Mouse (Mus musculus) cerebellum, postnatal 14 days (tissue): ENCODE measurements around the gene Hcfc2.

ENCODE experiments used
- DNase-seq, 2 experiments: peaks; one replicate each; pipeline ENCODE4 v3.0.0; 2021; ENCODE audit warnings: mixed read lengths in 2 of 2

Gene Hcfc2

DNA sequence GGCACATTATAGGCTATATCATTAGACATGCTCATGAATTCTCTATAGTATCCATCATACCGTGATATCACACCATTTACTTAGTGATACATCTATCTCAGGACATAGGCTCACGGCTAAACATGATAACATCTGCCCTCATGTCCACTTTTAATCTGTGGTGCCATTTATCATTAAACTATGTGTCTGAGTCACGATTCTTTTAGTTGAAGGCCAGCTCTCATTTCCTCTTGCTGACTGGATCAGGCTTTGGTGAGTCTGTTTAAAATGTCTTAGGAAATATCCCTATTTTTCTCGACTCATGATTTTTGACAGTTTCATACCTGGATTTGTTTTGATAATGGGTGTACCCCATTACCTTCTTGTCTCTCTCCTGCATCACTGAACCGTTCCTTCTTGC is at the start of gene Hcfc2:
TSS of gene Hcfc2 (plus strand) at position 205 of the 400 bp plus-strand sequence.
- no peak for DNase-seq

DNA sequence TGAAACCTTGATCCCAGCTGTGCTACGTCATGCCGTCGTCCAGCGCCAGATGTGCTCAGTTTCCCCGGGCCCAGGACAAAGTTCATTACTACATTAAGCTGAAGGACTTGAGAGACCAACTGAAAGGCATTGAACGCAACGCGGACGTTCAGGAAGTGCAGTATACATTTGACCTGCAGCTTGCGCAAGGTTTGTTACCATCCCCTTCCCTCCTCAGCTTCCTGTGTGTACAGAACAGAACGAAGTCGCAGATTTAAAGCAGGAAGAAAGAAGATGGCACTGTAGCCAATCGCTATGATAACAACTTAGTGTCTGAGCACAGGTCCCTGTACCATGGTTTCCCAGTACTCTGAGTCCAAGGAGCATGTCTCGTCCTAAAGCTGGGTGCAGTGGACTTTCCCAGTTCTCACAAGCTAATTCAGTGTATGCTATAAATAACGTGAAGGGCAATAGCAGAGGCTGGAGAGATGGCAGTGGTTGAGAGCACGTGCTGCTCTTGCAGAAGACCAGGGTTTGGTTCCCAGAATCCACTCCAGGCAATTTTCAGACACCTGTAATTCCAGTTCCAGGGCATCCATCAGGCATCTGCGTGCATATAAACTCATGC is 48.7 kb upstream of the Hcfc2 start:
- no peak for DNase-seq

DNA sequence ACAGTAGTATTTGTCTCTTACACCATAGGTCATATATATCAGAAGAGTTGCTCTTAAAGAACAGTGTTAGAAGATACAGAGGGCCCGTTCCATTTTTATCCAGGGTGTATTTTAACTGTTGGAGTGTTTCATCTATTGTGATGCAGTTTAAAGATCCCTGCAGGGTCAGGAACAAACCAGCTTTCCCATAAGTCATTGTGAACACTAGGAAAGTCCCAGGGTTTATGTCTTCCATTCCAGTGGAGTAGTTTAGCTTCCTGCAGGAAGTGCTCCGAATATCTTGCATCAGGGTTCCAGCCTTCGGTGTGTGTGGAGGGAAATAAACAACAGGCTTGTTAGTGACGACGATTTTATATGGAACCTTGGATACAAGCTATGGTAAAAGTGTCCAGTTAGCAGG is 44.7 kb upstream of the Hcfc2 start:
- no peak for DNase-seq

DNA sequence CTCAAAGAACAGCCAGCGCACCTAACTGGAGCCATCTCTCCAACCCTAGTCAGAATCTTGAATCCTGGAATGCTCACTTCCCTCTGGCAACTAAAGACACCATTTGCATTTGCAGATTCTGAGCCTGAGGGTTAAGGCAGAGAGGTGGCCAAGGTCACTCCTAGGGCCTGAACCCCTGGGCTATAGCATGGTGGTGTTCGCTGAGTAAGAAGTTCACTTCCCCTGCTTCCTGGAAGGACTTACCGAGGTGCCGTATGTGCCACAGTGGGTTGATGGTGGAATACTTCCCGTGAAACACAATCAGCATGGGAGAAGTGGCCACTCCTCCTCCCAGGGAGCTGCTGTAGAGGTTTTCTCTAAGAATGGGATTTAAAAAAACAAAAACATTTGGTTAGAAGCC is 43.3 kb upstream of the Hcfc2 start:
- DNase-seq: no peak

DNA sequence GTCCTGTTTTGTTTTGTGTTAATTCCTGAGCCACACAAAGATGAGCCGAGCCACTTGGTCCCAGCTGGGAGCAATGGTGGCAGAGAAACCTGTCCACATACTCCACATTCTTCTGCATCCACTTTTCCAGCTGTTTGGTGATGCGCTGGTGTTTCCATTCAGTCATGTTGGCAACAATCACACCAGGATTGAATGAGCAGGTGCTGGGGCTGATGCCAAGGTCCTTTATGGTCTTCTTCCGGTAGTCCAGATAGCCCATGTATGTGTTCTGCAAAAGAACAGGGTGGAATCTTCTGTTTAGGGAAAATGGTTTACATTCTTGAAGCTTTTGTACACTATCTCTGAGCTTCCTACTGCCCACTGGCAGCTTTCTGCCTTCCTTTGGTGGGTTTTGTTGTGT is 41.4 kb upstream of the Hcfc2 start:
- DNase-seq: no peak

DNA sequence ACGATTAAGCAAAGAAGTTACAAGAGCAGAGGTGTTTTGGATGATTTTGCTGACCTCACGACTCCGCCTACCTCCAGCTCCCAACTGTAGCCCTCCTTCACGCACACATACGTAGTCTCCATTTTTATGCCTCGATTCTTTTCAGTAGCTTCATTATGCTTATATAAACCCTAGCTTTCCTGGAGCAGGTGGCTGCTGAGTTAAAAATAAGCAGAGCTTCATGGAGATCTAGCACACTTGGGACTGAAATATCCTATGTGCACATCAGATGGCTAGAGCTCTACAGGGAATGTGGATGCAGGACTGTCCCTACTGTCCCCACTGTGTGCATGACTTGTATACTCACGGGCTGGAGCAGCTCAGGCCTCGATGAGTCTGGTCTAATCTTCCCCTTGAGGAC is 34.1 kb upstream of the Hcfc2 start:
- peak in 1 of 2 experiments; percentile 26 for DNase-seq

DNA sequence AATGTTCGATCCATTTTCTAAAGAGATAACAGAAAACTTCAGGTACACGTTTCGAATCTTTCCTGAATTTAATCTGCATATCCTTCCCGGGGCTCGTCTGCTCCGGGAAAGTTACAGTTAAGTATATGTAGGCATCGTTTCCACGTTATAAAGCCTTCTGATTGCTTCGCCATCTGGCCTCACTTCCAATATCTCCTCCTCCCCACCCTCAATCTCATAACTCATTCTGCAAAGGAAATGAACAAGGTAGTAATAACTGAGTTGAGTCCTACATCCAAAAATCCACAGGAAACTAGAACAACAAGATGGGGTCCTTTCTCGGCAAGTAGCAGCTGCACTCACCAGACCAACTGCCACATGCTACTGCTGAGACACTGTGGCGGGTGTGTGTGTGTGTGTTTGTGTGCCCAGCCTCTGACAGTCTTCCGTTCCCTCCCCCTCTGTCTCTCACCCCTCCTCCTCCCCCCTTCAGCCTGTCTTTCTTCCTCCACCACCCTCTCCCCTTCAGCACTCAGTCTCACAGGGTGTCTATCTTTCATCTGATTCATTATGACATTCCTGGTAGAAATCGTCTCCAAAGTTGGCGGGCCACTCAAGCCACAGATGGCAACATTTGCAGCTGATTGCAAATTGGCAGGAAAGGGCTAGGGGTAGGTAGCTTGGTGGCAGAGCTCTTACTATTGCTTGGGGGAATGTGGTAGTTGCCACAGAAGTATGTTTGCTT is 33.5 kb upstream of the Hcfc2 start:
- DNase-seq: peak; percentile 85 to 89

DNA sequence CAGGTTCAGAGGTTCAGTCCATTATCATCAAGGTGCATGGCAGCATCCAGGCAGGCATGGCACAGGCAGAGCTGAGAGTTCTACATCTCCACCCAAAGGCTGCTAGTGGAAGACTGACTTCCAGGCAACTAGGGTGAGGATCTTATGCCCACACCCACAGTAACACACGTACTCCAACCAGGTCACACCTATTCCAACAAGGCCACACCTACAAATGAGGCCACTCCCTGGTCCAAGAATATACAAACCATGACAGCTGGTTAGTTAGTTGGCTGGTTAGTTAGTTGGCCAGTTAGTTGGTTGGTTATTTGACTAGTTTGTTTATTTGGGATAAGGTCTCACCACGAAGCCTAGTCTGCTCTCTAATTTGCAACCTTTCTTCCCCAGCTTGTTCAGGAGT is 32.7 kb upstream of the Hcfc2 start:
- no peak for DNase-seq

DNA sequence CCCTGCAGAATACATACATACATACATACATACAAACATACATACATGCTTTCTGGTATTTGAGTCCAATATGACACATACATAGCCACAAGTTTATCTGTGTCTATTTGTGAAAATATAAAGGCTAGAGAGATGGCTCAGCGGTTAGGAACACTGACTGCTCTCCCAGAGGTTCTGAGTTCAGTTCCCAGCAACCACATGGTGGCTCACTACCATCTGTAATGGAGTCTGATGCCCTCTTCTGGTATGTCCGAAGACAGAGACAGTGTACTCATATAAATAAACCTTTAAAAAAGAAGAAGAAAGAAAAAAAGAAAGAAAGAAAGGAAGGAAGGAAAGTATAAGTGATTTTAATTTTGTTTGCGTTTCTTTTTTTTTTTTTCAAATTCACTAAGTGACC is 30.0 kb upstream of the Hcfc2 start:
- no peak for DNase-seq

DNA sequence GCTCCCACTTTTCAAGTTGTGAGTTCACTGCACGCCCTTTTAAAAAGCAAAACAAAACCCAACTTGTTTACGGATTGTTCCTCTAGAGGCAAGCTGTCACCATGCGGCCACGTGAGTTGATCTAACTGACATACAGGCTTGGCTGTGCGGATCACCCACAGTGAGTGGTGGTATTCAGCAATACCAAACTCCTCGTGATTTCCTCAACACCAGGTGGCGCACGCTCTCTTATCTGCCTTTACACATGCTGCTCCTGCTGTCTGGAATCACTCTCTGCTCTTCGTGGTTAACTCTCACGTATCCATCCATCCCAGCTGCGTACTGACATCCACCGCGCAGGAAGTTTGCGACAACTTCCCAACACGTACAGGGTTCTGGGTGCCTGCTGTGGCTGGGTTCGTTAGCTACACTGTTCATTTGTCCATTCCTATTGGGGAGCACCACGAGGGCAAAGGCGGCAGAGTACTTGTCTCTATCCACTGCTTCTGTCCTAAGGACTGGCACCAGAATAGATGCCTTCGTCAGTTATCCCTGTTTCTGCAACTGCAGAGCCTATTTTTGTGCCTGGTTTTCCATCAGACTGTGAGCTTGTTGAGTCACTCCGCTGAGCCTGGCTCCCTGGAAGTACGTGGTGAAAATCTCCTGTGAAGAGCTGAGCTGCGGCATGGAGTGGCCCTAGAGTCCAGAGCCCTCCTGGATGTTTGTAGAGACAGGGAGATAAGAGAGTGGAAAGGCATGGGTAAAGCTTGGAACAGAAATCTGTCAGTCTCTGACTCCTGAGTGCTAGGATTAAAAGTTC is 29.3 kb upstream of the Hcfc2 start:
- peak; percentile 95 to 98 for DNase-seq

DNA sequence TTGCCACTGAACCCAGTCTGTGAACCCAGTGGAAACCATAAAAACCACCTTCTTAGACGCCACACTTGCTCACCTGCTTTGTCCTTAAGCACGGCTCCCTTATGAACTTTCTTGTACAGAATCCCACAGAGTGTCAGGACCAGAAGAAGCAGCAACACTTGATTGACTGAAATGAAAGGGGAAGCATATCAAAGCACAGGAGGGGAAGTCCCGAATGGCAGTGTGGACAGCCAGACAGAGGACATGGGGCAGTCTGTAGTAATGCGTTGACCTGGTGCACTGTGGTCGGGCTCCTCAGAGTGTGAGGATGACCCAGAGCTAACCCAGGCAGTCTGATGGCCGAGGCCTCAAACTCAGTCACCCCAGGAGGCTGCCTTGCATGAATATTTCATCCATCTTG is 25.8 kb upstream of the Hcfc2 start:
- DNase-seq: no peak

DNA sequence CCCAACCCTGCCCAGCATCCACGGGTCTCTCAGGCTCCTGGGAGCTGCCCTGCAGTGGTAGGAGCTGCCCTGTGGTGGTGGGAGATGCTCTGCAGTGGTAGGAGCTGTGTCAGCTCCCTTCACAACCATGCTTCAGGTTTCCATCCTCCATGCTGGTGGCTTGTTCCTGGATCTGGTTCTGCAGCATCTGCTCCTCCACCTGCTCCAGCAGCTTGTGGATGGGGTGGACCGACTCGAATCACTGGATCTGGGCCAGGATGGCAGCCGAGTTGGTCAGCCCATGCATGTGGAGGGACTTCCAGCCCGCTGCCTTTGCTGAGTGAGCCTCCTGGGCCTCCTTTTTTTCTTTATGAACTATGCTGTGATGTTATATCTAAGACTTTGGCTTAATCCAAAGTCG is 19.0 kb upstream of the Hcfc2 start:
- peak; percentile 97 for DNase-seq

DNA sequence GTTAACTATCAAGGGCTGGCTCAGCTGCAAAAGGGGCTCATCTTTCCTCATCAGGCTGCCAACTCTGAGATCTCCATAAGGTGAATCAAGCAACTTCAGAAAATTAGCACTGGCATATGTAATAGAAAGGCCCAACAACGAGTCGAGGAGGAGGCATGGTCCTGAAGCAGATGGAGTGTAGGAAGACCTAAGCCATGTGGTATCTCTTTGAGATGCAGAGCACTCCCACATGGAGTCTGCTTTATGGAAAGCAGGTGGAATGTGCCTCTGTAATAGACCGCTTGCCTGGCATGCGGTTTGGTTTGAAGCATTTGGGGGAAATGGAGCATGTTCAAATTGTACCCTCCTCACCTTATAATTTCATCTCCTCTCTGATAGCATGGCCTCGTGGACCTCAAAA is 15.2 kb upstream of the Hcfc2 start:
- DNase-seq: no peak

DNA sequence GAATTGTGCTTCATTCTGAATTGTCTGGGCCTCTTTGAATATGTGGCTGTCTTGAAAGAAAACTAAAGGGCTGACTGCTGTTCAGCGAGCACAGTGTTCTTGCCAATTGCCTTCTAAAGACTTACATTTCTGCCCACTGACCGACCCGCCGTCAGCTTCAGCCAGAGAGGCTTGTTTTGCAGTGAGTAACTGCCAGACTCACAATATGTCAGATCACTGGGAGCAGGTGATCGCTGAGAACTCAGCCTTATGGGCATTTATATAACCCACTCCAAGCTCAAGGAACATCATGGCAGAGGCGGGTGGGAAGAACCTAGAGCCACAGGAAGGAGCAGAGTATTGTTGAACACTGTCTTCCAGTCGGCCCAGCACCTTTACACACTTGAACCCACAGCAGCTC is 14.3 kb upstream of the Hcfc2 start:
- DNase-seq: peak in 1 of 2 experiments; percentile 37

DNA sequence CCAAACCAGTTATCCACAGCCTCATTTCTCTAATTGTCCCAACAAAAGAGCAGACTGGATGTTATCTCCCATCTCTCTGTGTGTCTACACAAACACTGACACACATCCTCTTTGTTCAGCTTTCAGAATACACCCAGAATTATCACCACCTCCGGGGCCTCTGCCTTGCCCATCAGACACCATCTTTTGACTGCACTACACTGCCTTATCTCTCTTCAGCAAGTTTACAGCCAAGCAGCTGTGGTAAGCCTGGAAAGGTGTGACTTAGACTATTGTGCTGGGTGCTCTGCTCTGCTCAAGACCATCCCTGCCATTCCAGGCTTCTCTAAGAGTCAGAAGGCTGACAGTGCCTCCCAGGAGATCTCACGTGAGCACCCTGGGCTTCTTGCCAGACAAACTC is 10.5 kb upstream of the Hcfc2 start:
- DNase-seq: no peak

DNA sequence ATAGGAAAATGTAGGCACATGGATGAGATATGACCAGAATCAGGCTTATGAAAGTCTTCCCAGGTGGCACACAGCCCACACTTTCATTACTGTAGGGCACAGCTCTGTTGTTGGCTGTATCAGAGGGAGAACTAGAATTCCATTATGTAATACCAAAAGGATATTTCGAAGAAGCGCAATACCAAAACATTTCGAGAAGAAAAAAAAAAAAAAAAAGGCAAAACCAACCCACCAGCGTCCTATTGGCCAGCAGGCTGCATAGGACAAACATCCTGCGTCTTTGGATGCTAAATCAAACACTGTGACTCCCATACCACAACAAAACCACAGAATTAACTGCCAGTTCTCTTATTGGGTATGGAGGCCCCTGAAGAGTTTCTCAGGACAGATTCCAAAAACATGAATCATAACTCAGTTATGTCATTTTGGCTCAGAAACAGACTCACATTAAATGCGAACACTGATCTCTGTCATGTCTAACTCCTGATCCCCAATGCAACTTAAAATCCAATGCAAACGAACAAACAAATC is 6.2 kb upstream of the Hcfc2 start:
- DNase-seq: no peak

DNA sequence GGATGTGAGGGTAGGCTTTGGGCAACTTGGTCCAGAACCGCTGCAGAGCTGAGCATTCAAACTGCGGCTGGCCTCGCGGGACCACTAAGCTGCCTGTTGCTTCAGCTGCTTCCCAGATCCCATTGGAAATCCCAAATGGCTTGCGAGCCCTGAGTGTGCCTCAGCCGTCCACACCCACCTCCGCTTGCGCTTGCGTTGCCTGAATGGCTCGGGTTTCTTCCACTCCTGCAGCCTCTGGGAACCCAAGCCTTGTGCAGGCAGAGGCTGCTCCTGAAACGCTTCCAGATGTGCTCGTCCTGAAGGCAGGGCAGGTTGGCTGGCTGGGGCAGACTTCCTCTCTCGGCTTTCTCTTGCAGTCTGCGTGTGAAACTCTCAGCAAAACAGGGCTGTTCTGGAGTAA is 5.5 kb upstream of the Hcfc2 start, which contains the start of gene Glt8d2:
TSS of gene Glt8d2 (minus strand) at position 157 of the 400 bp plus-strand sequence.
- no peak for DNase-seq

DNA sequence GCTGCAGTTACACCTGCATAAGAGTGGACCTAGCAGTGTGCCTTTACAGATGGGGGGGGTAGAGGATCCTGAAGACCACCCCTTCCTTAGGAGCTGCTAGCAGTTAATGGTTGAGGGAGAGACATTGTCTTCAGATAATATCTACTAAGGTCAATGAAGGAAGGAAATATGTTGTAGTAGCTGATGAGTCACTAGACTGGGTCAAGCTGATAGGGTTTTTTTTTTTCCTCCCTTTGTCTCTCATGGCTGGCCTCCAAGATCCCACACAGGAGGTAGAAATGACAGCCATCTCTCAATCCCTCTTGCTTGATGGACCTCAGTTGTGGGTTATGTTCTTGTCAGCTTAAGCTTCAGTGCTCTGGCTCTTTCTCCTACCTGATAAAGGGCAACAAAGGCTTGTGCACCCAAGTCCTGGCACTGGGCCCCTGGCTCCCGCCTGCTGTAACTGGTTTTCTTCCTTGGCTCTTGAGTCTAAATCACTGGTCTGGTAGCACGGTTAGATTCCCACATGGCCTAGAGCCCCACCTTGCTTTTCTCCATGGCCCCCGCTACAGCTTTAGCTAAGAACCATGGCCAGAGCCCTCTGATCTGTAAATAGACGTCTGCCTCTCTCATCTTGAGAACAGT is 606 bp downstream of the Hcfc2 start:
- peak; percentile 75 to 78 for DNase-seq

DNA sequence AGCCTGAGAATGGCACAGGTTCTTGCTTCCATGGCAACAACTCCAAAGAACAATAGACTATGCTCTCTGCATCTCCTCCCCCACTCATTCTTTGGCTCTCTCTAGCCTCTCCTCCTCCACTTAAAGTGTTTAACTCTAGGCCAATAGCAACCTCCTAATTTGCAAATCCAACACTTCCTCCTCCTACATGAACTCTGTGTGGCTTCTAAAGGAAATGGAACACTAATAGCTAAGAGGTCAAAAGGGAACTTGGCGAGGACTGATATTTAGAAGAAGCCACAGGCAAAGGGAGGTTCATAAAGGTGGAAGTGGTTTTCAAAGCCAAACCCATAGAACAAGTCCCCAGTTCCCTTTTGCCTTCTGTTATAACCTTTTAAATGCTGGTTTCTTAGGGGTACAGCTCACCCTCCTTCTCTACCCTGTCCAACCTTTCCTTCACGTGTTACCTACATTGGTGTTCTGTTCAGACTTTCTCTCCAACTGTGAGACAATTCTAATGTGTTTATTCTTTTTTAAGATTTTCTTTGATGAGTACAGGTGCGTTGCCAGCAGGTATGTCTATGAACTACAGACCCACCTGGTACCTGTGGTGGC is 1.4 kb downstream of the Hcfc2 start:
- DNase-seq: no peak

DNA sequence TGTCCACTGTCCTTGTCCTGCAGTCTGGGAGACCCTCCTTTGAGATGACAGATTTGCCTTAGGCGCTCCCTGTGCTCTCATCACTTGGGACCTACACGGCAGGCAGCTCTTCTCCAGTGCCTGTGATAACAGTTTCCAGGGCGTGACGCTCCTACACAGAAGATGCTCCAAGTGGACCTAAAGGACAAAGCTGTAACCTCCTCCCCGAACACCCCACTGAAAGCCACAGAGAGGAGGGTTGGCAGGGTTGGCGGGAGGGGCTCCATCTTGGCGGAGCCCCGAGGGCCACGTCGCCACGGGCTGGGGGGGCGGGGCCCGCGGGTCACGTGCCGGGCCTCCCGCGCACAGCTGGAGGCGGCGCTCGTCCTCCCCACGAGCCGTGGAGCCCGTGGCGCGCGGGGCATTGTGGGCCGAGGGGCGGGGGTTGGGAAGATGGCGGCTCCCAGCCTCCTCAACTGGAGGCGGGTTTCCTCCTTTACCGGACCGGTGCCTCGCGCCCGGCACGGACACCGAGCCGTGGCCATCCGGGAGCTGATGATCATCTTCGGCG is 2.8 kb downstream of the Hcfc2 start:
- peak; percentile 94 for DNase-seq

DNA sequence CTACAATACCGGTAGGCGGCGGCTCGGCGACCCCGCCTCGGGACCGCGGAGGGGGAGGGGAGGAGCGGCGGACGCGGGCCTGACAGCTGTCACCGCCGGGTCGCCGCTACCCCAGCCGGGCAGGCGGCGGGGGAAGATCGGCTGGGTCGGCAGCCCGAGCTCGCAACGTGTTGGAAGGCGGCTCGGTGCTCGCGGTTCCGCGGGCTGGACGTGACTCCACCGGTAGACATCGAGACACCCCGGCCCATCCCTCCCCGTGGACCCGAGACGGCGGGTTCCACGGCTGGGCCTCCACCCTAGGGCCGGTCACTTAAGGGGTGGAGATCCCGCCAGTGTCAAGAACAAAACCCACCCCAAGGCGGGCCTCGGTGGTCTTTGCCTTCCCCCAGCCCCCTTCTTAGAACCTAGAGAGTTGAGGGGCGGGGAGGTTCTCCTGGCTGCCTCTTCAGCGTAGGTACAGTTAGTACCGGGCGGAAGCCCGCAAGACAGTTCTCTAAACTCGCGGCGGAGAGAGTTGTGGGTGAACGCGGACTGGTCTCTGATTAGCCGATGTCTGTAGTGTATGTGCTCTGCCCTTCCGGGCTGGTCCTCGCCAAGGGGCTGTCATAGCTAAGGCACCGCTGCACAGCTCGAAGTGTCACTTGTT is 3.5 kb downstream of the Hcfc2 start:
- DNase-seq: no peak

DNA sequence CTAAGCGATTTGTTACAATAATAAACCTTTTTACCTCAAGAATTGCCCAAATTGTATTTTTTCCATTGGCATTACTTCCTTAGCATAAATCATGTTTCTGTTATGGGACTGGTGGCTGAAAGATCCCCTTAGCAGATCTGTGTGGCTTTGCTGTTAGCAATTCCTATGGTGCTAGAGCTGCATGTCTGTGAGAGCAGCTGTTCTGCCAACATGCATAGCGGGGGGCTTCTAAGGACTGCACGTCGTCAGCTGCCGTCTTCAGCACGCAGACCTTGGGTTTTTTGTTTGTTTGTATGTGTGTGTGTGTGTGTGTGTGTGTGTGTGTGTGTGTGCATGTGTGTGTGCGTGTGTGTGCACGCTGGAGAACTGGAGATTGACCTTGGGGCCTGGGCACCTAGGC is 45.4 kb downstream of the Hcfc2 start:
- DNase-seq: peak; percentile 65 to 83
